Mouse (Mus musculus): Measurements from ENCODE around the gene Pou3f3.

The Pou3f3 gene

DNA sequence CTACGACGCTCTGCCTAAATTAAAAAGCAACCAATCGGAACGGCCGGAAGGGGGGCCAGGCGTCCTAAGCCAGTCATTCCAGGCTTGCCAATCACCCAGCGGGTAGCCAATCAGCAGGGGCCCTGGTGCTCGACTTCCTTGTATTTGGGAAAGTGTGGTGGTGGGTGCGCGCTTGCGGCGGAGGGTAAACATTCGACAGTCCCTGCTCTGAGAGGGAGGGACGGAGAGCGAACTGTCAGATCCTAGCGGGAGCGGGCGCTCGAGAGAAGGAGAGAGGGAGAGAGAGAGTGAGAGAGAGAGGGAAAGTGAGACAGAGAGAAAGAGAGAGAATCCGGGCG is at the start of gene Pou3f3:
TSS of gene Pou3f3 (plus strand) at position 191 of the 338 bp plus-strand sequence.
- DNase-seq (ENCODE audit: low spot score), result no peak

DNA sequence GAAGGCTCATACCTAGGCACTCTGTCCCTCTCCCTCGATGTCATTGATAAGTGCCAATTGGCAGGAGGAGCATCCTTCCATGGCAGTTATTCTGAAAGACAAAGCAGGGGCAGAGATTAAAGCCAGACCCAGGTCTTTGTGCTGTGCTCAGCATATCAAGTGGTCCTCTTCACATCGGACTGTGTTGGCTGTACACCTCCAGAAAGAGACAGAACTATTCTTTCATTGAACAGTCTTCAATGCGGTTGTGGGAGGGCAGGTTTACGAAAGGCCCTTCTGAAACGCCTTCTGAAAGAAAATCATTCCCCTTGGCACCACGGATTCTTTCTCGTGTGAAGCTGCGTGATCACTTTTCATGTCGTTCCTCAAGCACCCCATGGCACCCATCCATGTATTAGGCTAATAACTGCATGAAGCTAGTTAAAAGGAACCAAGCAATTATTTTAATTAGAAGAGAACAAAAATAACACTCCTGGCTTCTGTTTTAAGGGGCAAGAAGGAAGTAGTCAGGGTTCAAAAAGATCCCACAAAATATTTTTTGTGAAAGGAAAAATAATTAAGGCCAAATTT is 47.1 kb upstream of the Pou3f3 start:
- DNase-seq (ENCODE audit: low spot score), result no peak

DNA sequence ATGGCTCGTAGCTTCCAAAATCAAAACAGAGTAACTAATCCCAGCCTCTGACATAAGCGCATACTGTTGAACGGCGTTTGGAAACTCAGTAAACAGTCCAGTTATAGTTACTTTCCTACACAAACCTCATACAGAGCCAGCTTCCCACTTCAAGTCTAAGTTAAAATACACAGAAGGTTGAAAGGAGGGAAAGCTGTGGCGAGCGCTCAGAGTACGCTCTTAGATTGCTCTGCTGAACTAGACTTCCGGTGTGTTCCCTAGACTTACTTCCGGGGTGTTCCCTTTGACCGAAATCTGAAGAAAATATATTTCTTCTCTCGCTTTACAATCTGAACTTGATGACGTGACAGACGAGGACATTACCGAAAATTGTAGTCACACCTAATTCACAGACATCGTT is 44.1 kb upstream of the Pou3f3 start:
- no peak for DNase-seq (ENCODE audit: low spot score)

DNA sequence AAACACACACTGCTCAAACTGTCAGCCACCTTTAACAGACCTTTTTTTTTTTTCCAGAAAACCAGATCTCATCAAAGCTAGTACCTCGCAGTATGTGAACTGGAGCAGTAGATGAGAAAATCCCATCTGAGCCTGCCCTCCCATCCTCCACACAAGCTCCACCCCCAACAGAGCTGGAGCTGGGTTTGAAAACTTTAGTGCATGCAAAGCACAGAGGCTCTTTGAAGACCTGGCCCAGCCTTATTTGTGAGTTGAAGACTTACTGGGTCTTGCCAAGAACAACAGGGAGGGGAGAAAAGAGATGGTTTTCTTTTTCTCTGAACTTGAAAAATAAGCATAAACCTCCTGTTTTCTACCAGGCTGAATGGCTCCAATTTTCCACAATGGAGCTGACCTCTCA is 28.0 kb upstream of the Pou3f3 start:
- no peak for DNase-seq (ENCODE audit: low spot score)

DNA sequence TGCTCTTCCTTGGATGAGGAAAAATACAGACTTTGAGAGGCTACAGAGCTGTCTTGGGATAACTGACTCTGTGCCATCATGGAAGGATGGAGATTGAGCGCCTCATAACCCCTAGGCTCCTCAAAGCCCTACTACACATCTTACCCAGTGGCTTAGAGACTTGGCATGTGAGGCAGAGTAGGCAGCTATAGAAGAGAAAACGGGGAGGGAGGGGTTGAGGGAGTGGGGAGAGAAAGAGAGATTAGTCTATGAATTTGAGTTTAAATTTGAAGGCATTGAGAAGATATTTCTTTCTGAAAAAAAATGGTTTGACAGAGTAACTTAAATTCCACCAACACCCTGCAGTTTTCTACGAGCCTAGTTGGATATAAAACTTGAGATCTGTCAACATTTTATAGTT is 14.9 kb upstream of the Pou3f3 start:
- no peak for DNase-seq (ENCODE audit: low spot score)

DNA sequence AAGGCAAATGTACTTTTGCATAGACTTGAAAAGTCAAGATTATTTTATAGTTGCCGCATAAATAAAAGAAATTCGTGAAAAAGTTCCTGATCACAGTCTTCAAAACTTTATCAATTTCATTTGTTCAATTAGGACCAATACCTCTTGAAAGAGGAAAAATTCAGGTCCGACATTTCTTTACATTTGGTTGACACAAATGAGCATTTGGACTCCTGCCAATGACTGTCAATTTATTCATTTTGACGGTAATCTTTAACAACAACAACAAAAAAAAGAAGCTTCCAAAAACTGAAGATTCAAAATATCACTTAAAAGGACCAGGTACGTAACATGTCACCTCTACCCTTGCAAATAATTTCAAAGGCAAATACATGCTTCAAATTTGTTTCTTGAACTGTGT is 13.8 kb upstream of the Pou3f3 start:
- no peak for DNase-seq (ENCODE audit: low spot score)

DNA sequence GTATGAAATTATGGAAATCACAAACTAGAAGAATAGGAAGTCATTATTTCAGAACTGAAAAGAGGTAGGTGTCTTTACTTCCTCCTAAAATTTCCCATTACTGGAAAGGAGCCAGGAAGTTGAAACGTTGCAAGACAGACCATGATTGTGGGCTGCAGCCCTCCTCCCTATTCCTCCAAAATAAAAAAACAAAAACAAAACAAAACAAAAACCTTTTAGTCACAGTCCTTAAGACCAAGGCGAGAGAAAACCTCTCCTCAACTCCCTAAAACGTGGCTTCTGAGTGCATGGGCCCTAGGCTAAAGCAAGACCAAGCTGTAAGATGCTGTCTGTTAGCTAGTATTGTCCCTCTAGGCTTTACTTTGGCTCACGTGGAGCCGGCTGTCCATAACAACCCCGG is 11.7 kb upstream of the Pou3f3 start:
- no peak for DNase-seq (ENCODE audit: low spot score)

DNA sequence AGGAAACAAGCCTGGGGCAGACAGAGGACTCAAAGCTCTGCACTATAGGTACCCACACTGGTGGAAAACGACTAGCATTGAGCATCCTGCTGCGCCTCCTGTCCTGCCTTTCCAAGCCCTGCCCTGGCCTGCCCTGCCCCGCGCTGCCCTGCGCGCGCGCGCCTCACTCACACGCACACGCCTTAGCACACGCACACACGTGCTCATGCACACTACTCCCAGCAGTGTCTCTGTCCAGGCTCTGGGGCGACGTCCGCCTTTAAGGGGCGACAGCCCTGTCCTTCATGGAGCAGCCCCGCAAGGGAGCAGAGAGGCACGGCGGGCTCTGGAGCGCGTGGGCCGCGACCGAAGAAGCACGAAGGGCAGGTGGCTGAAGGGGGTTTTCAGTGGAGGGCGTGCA is 11.2 kb upstream of the Pou3f3 start:
- DNase-seq (ENCODE audit: low spot score), result no peak

DNA sequence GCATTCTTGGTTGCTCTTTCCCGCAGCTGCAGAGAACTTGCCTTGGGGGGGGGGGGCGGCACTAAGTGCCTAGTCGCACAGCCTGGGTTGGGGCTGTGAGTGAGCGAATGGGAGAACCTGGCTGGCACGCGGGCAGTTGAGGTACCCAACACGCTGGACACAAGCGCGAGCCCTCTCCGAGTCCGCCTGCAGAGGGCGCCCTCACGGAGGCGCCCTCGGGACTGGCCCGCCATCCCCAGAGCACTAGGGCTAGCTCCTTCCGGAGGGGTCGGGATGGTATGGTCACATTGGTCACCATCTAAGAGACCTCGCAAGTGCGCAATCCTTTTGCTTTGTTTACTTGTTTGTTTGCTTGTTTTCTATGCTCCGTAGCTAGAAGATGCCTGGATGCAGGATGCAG is 10.8 kb upstream of the Pou3f3 start:
- DNase-seq (ENCODE audit: low spot score), result no peak

DNA sequence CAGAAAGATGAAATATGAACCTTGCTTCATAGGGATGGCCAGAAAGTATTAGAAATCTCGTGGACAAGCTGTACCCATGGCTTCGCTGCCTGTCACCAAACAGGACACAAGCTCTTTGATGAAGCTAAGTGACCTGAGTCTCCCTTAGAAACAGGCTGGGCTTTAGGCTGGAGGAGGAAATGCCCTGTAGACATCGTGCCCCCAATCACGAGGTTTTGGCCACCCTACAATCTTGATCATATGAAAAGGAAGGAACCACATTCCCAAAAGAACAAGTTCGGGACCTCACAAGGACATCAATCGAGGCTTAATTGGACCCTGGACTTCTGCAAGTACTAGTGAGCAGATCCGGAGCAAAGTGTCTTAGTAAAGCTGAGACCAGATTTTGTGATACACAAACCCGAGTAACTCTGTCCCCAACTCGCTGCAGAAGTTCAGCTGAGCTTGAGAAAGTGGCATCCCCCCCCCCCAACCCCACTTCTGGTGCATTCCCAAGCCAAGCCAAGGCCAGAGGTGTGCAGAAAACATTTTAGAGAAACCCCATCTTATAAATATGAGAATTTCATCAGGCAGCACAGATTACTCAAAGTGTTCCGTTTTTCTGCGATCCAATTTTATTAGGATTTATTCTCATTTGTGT is 10.1 kb upstream of the Pou3f3 start:
- no peak for DNase-seq (ENCODE audit: low spot score)

DNA sequence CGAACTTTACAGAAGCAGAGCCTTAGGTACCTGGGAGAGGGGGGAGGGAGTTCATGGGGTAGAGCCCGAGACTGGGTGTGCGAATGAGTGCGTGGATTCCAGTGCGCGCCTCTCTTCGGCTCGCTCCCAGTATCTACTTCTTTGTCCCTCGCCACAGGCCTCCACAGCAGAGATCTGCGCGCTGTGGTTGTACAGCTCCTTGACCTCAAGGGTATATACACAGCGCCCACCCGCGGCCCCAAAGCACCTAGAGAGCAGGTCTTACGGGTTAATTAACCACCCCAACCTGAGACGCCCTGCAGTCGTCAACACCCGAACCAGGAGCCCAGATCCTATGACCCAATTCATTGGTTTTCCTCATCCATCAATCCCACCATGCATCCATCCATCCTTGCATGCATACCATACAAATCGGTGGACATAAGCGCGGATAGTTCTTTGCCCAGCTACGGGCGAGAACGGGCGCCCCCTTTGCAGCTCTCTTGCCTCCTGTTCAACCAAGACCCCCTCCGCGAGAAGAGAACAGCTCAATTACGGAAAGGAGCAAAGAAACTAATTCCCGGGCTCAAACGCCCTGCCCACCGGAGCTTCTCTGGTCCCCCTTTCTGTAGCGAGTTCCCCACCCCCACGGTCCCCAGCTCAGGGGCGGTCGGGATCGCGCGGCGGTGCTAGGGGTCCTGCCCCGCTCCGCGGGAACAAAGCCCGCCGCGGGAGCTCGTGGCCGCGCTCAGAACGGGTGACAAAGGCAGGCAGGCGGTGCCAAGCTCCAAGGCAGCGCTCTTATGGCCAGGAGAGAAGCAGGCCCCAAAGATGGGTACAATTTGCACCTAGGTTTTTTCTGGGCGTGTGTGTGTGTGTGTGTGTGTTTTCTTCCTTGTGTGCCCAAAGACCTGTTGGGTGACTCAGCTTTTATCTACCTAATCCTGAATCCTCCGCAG is 9.1 kb upstream of the Pou3f3 start:
- no peak for DNase-seq (ENCODE audit: low spot score)

DNA sequence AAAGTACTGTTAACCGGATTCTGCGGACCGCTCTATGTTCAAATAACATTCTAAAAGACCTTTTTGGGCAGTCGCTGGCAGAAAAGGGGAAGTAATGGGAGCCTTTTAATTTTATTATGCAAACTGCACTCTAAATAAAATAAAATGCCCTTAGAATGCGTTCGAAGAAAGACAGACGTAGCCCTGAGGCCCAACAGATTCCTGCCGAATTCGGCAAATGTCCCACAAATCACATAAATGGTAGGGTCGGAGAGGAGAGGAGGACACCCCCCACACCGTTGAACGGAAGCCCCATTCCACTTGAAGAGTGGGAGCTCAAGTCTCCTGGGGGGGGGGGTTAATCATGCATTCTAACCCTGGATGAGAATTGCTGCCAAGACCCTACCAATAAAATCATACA is 8.3 kb upstream of the Pou3f3 start:
- DNase-seq (ENCODE audit: low spot score), result no peak

DNA sequence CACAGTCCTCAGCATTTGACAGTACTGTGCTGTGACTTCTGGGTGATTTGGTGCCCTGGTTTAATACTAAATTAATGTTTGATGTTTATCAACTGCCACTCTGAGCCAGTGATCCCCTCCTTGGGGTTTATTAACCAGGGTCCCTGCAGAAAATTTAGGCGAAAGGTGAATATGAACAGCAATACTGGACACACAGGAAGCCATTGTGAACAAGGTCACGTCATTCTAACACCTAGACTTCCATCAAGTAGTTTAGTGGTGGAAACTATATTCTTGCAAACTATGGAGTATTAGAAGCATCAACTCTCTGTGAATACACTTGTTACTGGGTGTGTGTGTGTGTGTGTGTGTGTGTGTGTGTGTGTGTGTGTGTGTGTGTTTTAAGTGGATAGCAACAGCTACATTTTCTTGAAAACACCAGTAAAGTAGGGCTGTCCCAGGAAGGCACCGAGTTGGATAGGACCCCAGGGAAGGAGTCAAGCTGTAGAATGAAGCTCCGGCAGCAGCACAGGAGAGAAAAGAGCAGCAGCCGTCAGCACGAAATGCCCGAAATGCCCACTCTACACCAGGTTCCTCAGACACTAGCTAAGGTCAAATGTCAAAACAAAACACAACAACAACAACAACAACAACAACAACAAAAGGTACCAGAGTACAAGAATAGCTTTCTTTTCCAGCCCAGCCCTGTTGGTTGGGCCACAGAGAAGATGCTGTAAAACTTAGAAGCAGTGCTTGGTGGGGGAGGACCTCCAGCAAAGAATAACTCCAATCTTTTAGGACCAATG is 7.6 kb upstream of the Pou3f3 start:
- no peak for DNase-seq (ENCODE audit: low spot score)

DNA sequence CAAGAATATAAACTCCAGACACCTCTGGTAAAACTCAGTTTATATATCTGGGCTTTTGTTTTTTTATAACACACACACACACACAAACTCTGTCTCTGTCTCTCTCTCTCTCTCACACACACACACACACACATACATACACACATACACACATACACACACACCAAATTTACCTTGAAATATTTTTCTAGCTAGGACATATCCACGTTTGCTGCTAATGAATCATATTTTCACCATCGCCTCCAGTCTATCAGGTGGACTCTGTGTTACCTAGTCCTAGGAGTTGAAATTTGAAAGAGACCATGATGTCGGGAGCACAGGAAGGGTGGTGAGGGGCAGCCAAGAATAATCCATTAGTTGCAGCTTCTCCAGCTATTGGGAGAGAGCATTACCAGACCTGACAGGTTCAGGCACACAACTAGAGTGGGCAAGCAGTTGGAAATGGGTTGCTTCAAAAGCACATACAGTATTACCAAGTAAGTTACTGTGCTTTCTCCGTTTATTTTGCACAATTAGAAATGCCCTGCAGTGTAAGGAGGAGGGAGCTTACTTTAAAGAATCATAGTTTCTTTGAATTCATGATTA is 6.9 kb upstream of the Pou3f3 start:
- DNase-seq (ENCODE audit: low spot score), result no peak

DNA sequence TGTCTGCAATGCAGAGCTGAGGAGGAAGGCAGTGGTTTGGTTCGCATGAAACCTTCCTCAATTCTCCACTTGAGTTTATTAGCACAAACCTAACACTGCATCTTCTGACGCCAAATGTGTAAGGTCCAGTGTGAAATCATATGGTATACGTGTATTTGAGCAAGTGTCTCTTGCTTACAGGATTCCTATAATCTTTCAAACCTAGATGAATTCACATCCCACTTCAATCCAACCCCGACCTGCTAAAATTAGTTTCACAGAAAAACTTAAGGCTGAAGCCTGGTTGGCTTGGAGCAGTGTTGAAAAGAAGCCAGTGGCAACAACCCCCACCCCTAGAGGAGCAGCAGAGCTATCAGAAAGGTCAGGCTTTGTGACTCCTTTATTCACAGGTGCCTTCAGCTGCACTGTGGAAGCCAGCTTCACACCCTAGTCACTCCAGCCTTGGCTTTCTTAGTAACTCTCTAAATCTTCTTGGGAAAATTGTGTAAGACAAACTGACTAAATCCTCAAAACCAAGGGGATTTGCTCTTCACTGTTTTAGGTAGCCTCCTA is 5.5 kb upstream of the Pou3f3 start:
- DNase-seq (ENCODE audit: low spot score), result no peak

DNA sequence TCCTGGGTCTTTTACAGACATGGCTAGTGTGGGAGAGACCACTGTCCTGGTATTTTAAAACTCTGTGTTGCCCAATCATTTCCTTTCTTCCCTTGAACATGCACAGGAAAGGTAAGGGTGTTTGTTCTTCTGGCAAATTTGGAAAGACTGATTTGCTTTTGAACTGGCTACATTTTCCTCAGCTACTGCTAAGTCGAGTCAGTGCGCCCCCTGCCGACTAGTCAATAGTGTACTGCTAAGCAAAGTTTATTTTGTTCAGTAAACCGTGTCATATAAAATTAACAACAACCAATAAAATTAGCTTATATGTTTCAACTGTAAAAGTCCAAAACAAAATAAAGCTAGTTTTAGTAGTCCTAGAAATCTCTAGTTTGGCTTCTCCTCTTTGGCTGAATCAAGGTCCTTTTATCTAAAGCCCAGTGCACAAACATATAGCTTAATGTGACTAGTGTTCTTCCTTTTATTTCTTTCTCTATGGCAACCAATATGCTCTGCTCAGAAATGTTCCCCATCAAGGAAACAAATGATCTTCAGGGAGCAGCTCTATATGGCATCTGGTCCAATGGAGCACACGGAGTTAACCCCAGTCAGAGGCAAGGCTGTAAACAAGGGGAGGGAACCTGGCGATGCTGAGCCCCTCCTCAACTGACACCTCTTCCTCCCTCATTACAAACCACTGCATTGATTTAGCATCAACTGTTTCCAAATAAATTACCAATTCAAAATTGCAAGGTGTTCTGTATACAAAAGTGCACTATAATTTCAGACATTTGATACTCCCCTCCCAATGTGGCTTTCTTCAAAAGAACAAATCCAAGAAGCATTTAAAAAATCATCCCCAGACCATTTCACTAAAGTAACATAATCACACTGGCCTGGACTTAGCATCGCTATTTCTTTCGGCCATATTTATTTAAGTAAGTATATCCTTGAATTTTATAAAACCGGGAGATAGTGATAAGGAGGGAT is 4.1 kb upstream of the Pou3f3 start:
- peak; percentile 15 for DNase-seq (ENCODE audit: low spot score)

DNA sequence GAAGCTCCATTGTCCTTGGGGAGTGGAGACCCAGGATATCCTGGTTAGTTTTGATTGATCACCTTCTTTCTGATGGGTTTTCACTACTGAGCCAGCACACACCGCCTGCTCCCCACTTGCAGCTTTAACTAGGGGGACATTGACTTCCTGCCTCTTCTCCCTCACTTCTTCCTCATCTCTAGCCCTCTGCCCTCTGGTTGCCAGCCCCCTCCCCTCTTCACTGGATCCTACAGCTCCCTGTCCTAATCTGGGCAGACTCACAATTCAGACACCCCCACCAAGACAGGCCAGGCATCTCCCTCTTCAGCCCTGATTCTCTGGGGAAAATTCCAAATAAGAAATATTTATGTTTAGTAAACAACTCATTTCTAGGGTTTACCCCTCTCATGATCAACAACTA is 3.3 kb upstream of the Pou3f3 start:
- DNase-seq (ENCODE audit: low spot score), result no peak

DNA sequence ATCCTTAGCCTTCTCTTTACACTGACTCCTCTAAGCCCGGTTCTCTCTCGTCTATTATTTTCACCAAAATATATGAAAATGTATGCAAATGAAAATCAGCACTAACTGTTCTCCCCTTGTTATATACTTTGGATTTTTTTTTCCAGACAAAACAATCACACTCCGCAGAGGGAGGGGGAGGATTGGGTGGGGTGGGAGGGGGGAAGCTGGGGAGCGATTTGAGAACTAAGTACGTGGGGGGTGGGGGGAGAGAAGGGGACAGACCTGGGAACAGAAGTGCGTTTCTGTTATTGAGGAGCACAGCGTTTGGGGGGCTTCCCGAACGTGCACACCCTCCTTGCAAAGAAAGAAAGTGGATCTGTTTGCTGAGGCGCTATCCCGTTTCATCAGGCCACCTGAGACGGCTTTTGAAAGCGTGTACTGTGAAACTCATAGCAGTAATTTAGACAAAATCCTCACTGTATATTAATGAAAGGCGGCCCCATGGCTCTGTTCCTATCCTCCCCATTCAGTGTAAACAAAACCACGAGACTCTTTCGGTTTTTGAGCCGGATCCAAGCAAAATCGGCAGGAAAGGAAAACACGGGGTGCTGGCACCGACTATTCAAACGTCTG is 2.4 kb upstream of the Pou3f3 start:
- DNase-seq (ENCODE audit: low spot score), result no peak

DNA sequence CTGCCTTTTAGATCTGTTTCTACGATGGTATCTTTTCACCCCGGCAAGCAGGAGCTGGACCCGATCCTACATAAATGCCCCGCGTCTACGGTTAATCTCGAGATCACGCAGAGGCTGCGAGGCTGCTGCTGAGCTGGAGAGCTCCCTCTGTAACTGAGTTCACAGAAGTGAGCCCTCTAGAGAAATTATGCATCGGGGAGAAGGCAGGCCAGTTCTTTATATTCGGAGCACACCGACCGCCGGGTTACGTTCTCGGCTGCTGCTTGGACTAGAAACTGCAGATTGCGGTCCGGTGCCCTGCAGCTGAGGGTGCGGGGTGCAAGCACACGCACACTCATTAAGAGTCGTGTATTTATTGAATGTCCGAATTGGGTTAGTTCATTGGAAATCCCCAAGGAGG is 1.7 kb upstream of the Pou3f3 start:
- DNase-seq (ENCODE audit: low spot score), result no peak

DNA sequence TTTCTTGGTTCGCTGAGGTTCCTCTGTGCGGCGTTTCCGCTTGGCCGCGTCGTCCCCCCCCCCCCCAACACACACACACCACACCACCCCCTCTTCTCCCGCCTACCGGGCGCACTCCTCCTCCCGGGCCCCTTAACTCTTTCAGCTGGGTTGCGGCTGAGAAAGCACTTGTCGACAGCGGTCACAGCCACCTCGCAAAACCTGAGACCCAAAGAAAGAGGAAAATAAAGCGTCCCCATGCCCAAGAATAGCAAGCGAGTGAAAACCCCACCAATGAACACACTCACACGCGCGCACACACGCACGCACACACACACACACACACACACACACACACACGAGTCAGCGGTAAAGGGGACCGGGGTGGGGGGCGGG is 1.3 kb upstream of the Pou3f3 start:
- DNase-seq (ENCODE audit: low spot score), result no peak
